Mouse (Mus musculus) forebrain, embryonic 11.5 days (tissue): ENCODE measurements around the gene Col5a3. TPM values are rescaled to one million over a fixed set of nuclear protein-coding genes. Genes with fewer than 3 reads are reported as not detected.

ENCODE experiments used
- ATAC-seq: fragments of 200-750 bp; cut with Nextera tagmentation; replicated peaks from 2 replicates; pipeline ENCODE4 v1.8.0; 2017; ENCODE audit warnings: moderate TSS enrichment; ENCODE audit not compliant: low FRiP score
- DNase-seq: peaks from one replicate; pipeline ENCODE4 v3.0.0-alpha.2; 2017; ENCODE audit warnings: low spot score
- H3K27ac ChIP-seq: fragments of 300-500 bp; sonication (generic); 2 replicates; pipeline ENCODE4 v1.5.1; 2014; ENCODE audit warnings: low read depth, low read length
- H3K27me3 ChIP-seq: fragments of 300-500 bp; sonication (generic); 2 replicates; pipeline ENCODE4 v1.6.1; 2014; ENCODE audit warnings: mild to moderate bottlenecking, low read length, mixed read lengths; ENCODE audit not compliant: control insufficient read depth, insufficient read depth
- H3K36me3 ChIP-seq: fragments of 300-500 bp; sonication (generic); 2 replicates; pipeline ENCODE4 v1.6.1; 2014; ENCODE audit warnings: mild to moderate bottlenecking, low read length, moderate library complexity, mixed read lengths; ENCODE audit not compliant: control insufficient read depth, insufficient read depth
- H3K4me1 ChIP-seq: fragments of 300-500 bp; sonication (generic); replicated peaks from 2 replicates; pipeline ENCODE4 v1.6.1; 2014; ENCODE audit warnings: low read length, mixed read lengths; ENCODE audit not compliant: control insufficient read depth, insufficient read depth
- H3K4me2 ChIP-seq: fragments of 300-500 bp; sonication (generic); 2 replicates; pipeline ENCODE4 v1.6.1; 2014; ENCODE audit warnings: low read depth, mild to moderate bottlenecking, low read length, moderate library complexity, mixed read lengths; ENCODE audit not compliant: severe bottlenecking
- H3K4me3 ChIP-seq: fragments of 300-500 bp; sonication (generic); 2 replicates; pipeline ENCODE4 v1.5.1; 2014; ENCODE audit warnings: low read depth, low read length
- H3K9ac ChIP-seq: fragments of 300-500 bp; sonication (generic); 2 replicates; pipeline ENCODE4 v1.6.1; 2014; ENCODE audit warnings: low read length
- H3K9me3 ChIP-seq: fragments of 300-500 bp; sonication (generic); 2 replicates; pipeline ENCODE4 v1.6.1; 2016; ENCODE audit warnings: low read length, mixed read lengths; ENCODE audit not compliant: control insufficient read depth
- WGBS: fragments of 180-500 bp; shearing (Covaris S2); extraction: QIAGEN DNeasy Blood & Tissue Kit; methylation state at CpG from one replicate; pipeline ENCODE4 v1.1.7; 2014; 5-methylcytosine and 5-hydroxymethylcytosine counted together
- polyA plus RNA-seq: library from polyadenylated mRNA; unstranded; fragments of >200 nt; fragmentation: Nextera tagmentation; extraction: Ambion mirVana; gene quantifications from 2 replicates; pipeline ENCODE4 v1.2.1, GENCODE M21; 2014

Gene Col5a3
- polyA plus RNA-seq, 1 experiment from 2014 or later: 0.52 TPM

- peaks cover 24% of the 10 kb centered on the region for H3K27me3 ChIP-seq
- no peak overlapping the region for H3K4me2 ChIP-seq
- DNase-seq (no peak), ATAC-seq (no peak)
- no peak overlapping the region for H3K27ac ChIP-seq
- H3K9ac ChIP-seq: no peak overlapping the region
- peaks cover 17% of the 10 kb centered on the region for H3K4me1 ChIP-seq
- no peaks in the 10 kb centered on the region for H3K9me3 ChIP-seq
- H3K4me3 ChIP-seq: no peak overlapping the region
- H3K36me3 ChIP-seq: no peaks in the 10 kb centered on the region
- 82% methylated on average over 3 of the region's 3 CpGs for WGBS
These were observed 66.3 kb downstream of the Col5a3 start for GRCm38 (mm10) chr9:20748540-20748939.

DNA sequence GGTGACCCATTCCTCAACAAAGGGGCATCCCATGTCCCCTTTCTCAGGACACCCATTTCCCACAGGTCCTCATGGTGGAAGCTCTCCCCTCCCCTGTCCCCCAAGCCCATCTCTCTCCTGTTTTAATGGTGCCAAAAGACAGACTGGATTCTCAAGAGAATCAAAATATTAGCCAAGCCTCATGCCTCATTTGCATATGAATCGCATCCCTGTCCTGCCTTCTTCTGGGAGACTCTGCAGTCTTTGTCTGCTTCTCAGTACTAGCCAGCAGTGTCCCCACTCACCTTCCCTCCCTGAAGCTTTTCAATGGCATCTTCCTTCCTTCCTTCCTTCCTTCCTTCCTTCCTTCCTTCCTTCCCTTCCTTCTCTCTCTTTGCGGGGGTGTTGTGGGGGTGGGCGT lies 67.2 kb downstream of the Col5a3 start:
- DNase-seq: no peak

GRCm38 (mm10) chr9:20746017-20746660 lies 68.7 kb downstream of the Col5a3 start, which contains the start of gene Olfm2:
Gene Olfm2, minus strand, starts transcription at chr9:20746349.
- WGBS: under 1% methylated on average over 43 of the region's 50 CpGs
- Histone ChIP-seq H3K4me1 (peaks cover 17% of the 10 kb centered on the region), H3K27me3 (peaks cover 24% of the 10 kb centered on the region), H3K9me3 (no peaks in the 10 kb centered on the region), H3K36me3 (no peaks in the 10 kb centered on the region), H3K9ac (peak within 1 kb of the TSS; percentile 46), H3K4me3 (peak within 1 kb of the TSS; percentile 44), H3K4me2 (peak within 1 kb of the TSS; percentile 59), H3K27ac (no peak within 1 kb of the TSS)
- ATAC-seq: peak; percentile 78
- peak; percentile 86 for DNase-seq

More for the DNA sequence above, 67.2 kb downstream of the Col5a3 start:
- no peak overlapping the region for H3K4me2 ChIP-seq
- H3K27me3 ChIP-seq: peaks cover 24% of the 10 kb centered on the region
- H3K4me3 ChIP-seq: no peak overlapping the region
- WGBS: 8% methylated on average over 3 of the region's 3 CpGs
- 0 out of 2 replicates have a peak overlapping the region, but pooled peaks have one; percentile 14 for H3K9ac ChIP-seq
- no peak for ATAC-seq
- H3K9me3 ChIP-seq: no peaks in the 10 kb centered on the region
- no peak overlapping the region for H3K27ac ChIP-seq
- peaks cover 17% of the 10 kb centered on the region for H3K4me1 ChIP-seq
- no peaks in the 10 kb centered on the region for H3K36me3 ChIP-seq

DNA sequence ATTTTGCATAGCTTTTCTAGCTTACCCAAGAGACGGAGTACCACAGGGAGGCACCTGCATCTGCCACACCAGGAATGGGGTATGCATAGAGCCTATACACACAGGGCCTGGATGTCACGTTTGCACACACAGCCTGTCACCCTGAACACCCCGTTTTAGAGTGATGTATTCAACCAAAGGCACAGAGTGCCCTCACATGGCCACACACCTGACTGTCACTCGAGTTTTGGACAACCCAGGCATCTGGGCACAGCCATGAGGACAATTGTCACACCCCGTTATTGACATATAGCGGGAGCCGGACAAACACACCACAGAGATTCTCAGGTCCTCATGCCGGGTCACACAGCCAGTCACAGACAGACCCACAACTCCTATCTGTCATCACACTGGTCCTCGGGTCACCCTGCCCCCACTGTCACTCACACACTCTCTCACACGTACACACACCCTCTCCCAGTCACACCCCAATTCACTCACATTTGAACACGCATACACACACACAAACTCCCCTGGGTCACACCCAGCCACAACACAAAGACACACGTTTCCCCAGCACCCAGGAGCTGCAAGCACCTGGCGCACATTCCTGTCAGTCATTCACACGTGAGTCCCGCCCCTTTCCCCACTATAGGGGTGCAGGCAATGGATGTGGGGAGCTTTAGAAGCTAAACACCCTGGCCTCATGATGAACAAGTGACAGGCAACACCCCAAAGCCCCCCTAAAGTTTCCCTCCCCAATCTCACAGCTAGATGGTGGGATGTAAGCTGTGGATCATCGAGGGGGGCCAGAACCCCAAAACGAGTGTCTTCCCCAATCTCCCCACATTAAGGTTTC lies 69.5 kb downstream of the Col5a3 start:
- no peak overlapping the region for H3K27ac ChIP-seq
- DNase-seq: no peak
- no peaks in the 10 kb centered on the region for H3K36me3 ChIP-seq
- peak overlapping the region; percentile 46 for H3K9ac ChIP-seq
- H3K4me1 ChIP-seq: peaks cover 17% of the 10 kb centered on the region
- H3K9me3 ChIP-seq: no peaks in the 10 kb centered on the region
- peak overlapping the region; percentile 44 for H3K4me3 ChIP-seq
- WGBS: 11% methylated on average over 17 of the region's 17 CpGs
- ATAC-seq: peak; percentile 1; the same call in 1 of the 2 replicates
- H3K4me2 ChIP-seq: peak overlapping the region; percentile 59
- peaks cover 24% of the 10 kb centered on the region for H3K27me3 ChIP-seq

- WGBS: 11% methylated on average over 22 of the region's 22 CpGs
These were observed 70.7 kb downstream of the Col5a3 start for GRCm38 (mm10) chr9:20743946-20744738.

GRCm38 (mm10) chr9:20740407-20740806 lies 74.5 kb downstream of the Col5a3 start:
- no peaks in the 10 kb centered on the region for H3K4me1 ChIP-seq
- 2% methylated on average over 12 of the region's 12 CpGs for WGBS
- H3K9me3 ChIP-seq: no peaks in the 10 kb centered on the region
- no peak overlapping the region for H3K4me2 ChIP-seq
- H3K9ac ChIP-seq: no peak overlapping the region
- H3K36me3 ChIP-seq: no peaks in the 10 kb centered on the region
- H3K27me3 ChIP-seq: peaks cover 18% of the 10 kb centered on the region
- no peak overlapping the region for H3K27ac ChIP-seq
- ATAC-seq: peak; percentile 54
- peak; percentile 92 for DNase-seq
- no peak overlapping the region for H3K4me3 ChIP-seq

More at GRCm38 (mm10) chr9:20743946-20744738, 70.7 kb downstream of the Col5a3 start:
- Histone ChIP-seq H3K9ac (no peak overlapping the region), H3K27me3 (peaks cover 24% of the 10 kb centered on the region), H3K4me3 (no peak overlapping the region), H3K4me1 (peaks cover 17% of the 10 kb centered on the region), H3K36me3 (no peaks in the 10 kb centered on the region), H3K9me3 (no peaks in the 10 kb centered on the region), H3K27ac (no peak overlapping the region), H3K4me2 (no peak overlapping the region)
- ATAC-seq: no peak
- peak; percentile 73 for DNase-seq

DNA sequence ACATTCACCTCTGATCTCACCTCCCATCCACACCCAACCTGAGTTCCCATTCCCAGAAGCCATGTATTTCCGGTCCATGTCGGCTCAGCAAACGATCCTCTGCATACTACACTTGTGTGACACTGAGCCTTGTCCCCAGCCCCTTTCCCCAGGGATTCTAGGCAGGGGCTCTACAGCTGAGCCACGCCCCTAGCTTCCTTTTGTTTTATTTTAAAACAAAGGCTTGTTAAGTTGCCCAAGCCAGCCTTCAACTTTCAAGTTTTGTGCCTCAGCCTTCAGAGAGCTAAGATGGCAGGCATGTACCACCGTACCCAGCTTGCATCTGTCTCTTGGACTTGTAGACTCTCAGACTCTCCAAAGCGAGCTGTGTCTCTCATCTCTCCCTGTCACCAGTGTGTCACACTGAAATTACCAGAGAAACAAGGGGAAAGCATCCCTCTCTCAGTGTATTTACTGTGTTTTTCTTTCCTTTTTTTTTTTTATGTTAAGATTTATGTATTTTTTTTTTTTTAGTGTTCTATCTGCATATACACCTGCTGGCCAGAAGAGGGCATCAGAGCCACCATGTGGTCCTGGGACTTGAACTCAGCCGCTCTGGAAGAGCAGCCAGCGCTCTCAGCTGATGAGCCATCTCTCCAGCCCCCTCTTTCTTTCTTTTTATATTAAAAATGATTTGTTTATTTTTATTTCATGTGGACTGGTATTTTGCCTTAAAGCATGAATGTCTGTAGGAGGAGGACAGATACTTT lies 76.4 kb downstream of the Col5a3 start:
- no peak for DNase-seq
- Histone ChIP-seq H3K27ac (no peak overlapping the region), H3K27me3 (no peaks in the 10 kb centered on the region; the same call in 1 of the 2 replicates), H3K4me3 (no peak overlapping the region), H3K4me1 (0 out of 2 replicates have a peak, but pooled peaks cover 2% of the 10 kb centered on the region), H3K9ac (no peak overlapping the region), H3K36me3 (no peaks in the 10 kb centered on the region), H3K4me2 (no peak overlapping the region), H3K9me3 (no peaks in the 10 kb centered on the region)
- WGBS: 52% methylated on average over 8 of the region's 8 CpGs
- ATAC-seq: no peak
